ENCODE assay signal across 8 mouse cellular contexts in the genomic region with DNA sequence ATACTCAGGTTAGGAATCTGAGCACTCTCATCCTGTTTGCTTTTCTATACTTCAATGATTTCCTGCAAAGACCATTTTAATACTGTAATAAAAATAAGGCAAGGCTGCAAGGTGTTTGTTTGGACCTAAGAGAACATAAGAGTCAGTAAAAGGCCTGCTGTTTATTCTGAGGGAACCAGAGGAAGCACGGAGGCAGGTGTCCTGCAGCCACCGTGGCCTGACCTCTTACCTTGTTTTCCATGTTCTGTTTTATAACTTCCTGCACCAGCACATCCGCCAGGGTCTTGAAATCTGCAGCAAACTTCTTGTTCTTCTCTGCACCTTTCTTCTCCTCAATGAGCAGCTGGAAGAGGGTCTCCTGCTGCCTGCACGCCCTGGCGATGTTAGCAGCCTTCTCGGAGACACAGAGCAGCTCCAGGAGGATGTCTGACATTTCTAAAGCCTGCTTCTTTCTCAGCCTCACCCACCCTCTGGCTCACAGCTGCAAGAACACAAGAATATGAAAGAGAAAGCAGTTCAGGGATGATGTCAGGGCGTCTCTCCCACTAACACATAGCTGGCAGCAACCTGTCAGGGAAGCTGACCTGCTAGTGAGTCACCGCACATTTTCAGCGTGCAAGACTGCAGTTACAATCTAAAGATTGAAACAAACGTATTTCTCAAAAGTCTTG. TPM values are rescaled to one million over a fixed set of nuclear protein-coding genes. Genes with fewer than 3 reads are reported as not detected.
DNase-seq lines count a peak whose midpoint lies in the region; ATAC-seq lines count a peak whose summit lies in the region.

No protein-coding gene starts in this region.

- no peak overlapping the region for H3K4me3 ChIP-seq in forebrain, embryonic 15.5 days

- ATAC-seq in frontal cortex, adult (ENCODE audit: low TSS enrichment), result peak; percentile 75
- ATAC-seq in forebrain, embryonic 15.5 days (replicated peaks), result no peak

- H3K9ac ChIP-seq in forebrain, embryonic 15.5 days (replicated peaks), result no peak overlapping the region

- DNase-seq in frontal cortex, postnatal 10 days (ENCODE audit: low spot score in 2 of 2), result no peak
- DNase-seq in spleen, adult 18-20 months, result peak; percentile 13 to 34
- DNase-seq in spleen, adult 12 weeks (ENCODE audit: low spot score), result no peak
- peak; percentile 24 for DNase-seq in heart, postnatal 4 days
- DNase-seq in lung, postnatal 4 days, result peak; percentile 16 to 21
- DNase-seq in telencephalon, adult 2 months (ENCODE audit: low read depth, low spot score), result peak; percentile 53

- no peak overlapping the region for H3K27ac ChIP-seq in forebrain, embryonic 15.5 days (replicated peaks)

- H3K36me3 ChIP-seq in forebrain, embryonic 15.5 days, result peaks cover 4% of the 10 kb centered on the region; the same call in 1 of the 2 replicates

- no peaks in the 10 kb centered on the region for H3K9me3 ChIP-seq in forebrain, embryonic 15.5 days

- 76% methylated on average over 10 of the region's 10 CpGs for WGBS in forebrain, embryonic 15.5 days

- no peaks in the 10 kb centered on the region for H3K4me1 ChIP-seq in forebrain, embryonic 15.5 days

- no peak overlapping the region for H3K4me2 ChIP-seq in forebrain, embryonic 15.5 days (replicated peaks)

- H3K27me3 ChIP-seq in forebrain, embryonic 15.5 days, result no peaks in the 10 kb centered on the region

RNA-seq across cellular contexts. Expression of a gene that starts 18.3 kb away (rescaled TPM):
- total RNA-seq in heart, postnatal 4 days (2021), result 10 to 100 TPM; 20.5 to 22.3 TPM
- 20.0 and 24.3 TPM in 2 replicates for polyA plus RNA-seq in forebrain, embryonic 15.5 days (2015; fragmentation: Nextera tagmentation; extraction: Ambion mirVana)

RNA-seq across cellular contexts. Expression of a gene that starts 45.5 kb away (rescaled TPM):
- total RNA-seq in heart, postnatal 4 days (2021), result 10 to 100 TPM; 45.3 to 47.2 TPM
- 21.4 and 21.7 TPM in 2 replicates for polyA plus RNA-seq in forebrain, embryonic 15.5 days (2015; fragmentation: Nextera tagmentation; extraction: Ambion mirVana)

Comparison
In these comparisons a context has a peak if more than half of its experiments do, and no peak if none do; other contexts are left out.
1. DNase-seq: peak in spleen, adult 18-20 months (2 of 2), heart, postnatal 4 days (single experiment), lung, postnatal 4 days (2 of 2) and telencephalon, adult 2 months (single experiment); none in frontal cortex, postnatal 10 days (0 of 2) and spleen, adult 12 weeks (single experiment).